Mouse (Mus musculus) heart, adult 2 months (tissue): ENCODE data around the gene Olfr1298. TPM values are rescaled to one million over a fixed set of nuclear protein-coding genes. Genes with fewer than 3 reads are reported as not detected.

Experiments
- DNase-seq, 2 experiments: peaks; one replicate each; pipeline ENCODE4 v3.0.0; 2021
- H3K27ac ChIP-seq: fragments of 200-600 bp; 2 replicates; pipeline ENCODE4 v1.8.1; 2022
- H3K27me3 ChIP-seq: fragments of 200-500 bp; 2 replicates; pipeline ENCODE4 v1.6.1; 2012; ENCODE audit warnings: mild to moderate bottlenecking, low read length, inconsistent platforms, mixed read lengths; ENCODE audit not compliant: control insufficient read depth, insufficient read depth
- H3K36me3 ChIP-seq: fragments of 200-500 bp; 2 replicates; pipeline ENCODE4 v1.6.1; 2012; ENCODE audit warnings: low read length, inconsistent platforms; ENCODE audit not compliant: control insufficient read depth, insufficient read depth
- H3K4me1 ChIP-seq: fragments of 200-500 bp; 2 replicates; pipeline ENCODE4 v1.6.1; 2011; ENCODE audit warnings: low read length; ENCODE audit not compliant: control insufficient read depth, insufficient read depth
- H3K4me3 ChIP-seq: fragments of 200-600 bp; 2 replicates; pipeline ENCODE4 v1.8.1; 2022
- H3K79me2 ChIP-seq: fragments of 200-500 bp; replicated peaks from 2 replicates; pipeline ENCODE4 v1.6.1; 2012; ENCODE audit warnings: mild to moderate bottlenecking, inconsistent platforms, low read length, moderate library complexity, mixed read lengths; ENCODE audit not compliant: control insufficient read depth, insufficient read depth
- H3K9ac ChIP-seq: fragments of 200-500 bp; 2 replicates; pipeline ENCODE4 v1.6.1; 2012; ENCODE audit warnings: low read depth, mild to moderate bottlenecking, control low read depth, inconsistent platforms, low read length, mixed read lengths
- CTCF ChIP-seq: fragments of 200-600 bp; IDR thresholded peaks from 2 replicates; pipeline ENCODE4 v1.8.1; 2022; ENCODE audit warnings: antibody characterized with exemption, mild to moderate bottlenecking, moderate library complexity
- EP300 ChIP-seq: fragments of 200-500 bp; IDR thresholded peaks from 2 replicates; pipeline ENCODE4 v1.6.1; 2011; ENCODE audit warnings: low read depth, low read length, control low read depth; ENCODE audit not compliant: insufficient read depth
- POLR2A ChIP-seq: fragments of 200-500 bp; IDR thresholded peaks from 2 replicates; pipeline ENCODE4 v1.6.1; 2011; ENCODE audit warnings: mild to moderate bottlenecking, low read depth, low read length, control low read depth; ENCODE audit not compliant: insufficient read depth
- WGBS: fragments of 180-500 bp; shearing (Covaris S2); methylation state at CpG from one replicate; pipeline ENCODE4 v1.1.7; 2018; 5-methylcytosine and 5-hydroxymethylcytosine counted together
- intact Hi-C: fragments of 180-260 bp; cut with DNase I; formaldehyde crosslinking; loops from one replicate; pipeline ENCODE4 v1.15.1; 2025
- long read RNA-seq: library from polyadenylated mRNA; stranded (forward); transcript quantifications from one replicate; pipeline ENCODE4 v2.0.0, GENCODE M21; 2021
- polyA plus RNA-seq: library from polyadenylated mRNA; depleted of rRNA; stranded (reverse); fragments of >200 nt; gene quantifications from 2 replicates; pipeline ENCODE4 v1.2.3, GENCODE M21; 2012; rRNA removed
- total RNA-seq, 2 experiments: library from RNA; stranded (reverse); gene quantifications; 2 replicates each; pipeline ENCODE4 v1.2.3; 2021

The Olfr1298 gene
- total RNA-seq, result not detected
- polyA plus RNA-seq, result not detected in 2 replicates
- long read RNA-seq, result 0 reads

- H3K27me3 ChIP-seq, result no peaks in the 10 kb centered on the region
- H3K9ac ChIP-seq, result no peak within 1 kb of the TSS
- no peaks in the 10 kb centered on the region for H3K36me3 ChIP-seq
- no peak within 1 kb of the TSS for H3K27ac ChIP-seq
- H3K4me3 ChIP-seq, result no peak within 1 kb of the TSS
- no peaks in the 10 kb centered on the region for H3K4me1 ChIP-seq
- WGBS, result 62% methylated on average over 1 of the region's 1 CpGs
- TF ChIP-seq EP300, result no peak
- no peak for TF ChIP-seq CTCF
- TF ChIP-seq POLR2A, result no peak
- H3K79me2 ChIP-seq, result no peaks in the 10 kb centered on the region
- DNase-seq, result no peak
- intact Hi-C loops, result no loop called here
Observed at GRCm38 (mm10) chr2:111649101-111649500, at the start of gene Olfr1298. Gene Olfr1298 (minus strand): TSS chr2:111649201.

- Histone ChIP-seq H3K79me2 (no peaks in the 10 kb centered on the region), H3K4me1 (no peaks in the 10 kb centered on the region)
- DNase-seq, result no peak
Observed at GRCm38 (mm10) chr2:111661119-111661518, 12.1 kb upstream of the Olfr1298 start, which contains the start of gene Olfr1299. Gene Olfr1299 (plus strand): TSS chr2:111661419.

GRCm38 (mm10) chr2:111626397-111626796, 22.6 kb downstream of the Olfr1298 start, which contains the start of gene Olfr1297:
Gene Olfr1297 (minus strand): TSS chr2:111626497.
- no peak for DNase-seq
- intact Hi-C loops, result no loop called here
- TF ChIP-seq POLR2A (no peak), EP300 (no peak), CTCF (no peak)
- Histone ChIP-seq H3K4me3 (no peak within 1 kb of the TSS), H3K79me2 (no peaks in the 10 kb centered on the region), H3K4me1 (no peaks in the 10 kb centered on the region), H3K36me3 (no peaks in the 10 kb centered on the region), H3K27me3 (no peaks in the 10 kb centered on the region), H3K27ac (no peak within 1 kb of the TSS), H3K9ac (no peak within 1 kb of the TSS)
- WGBS, result 44% methylated on average over 1 of the region's 1 CpGs

More at GRCm38 (mm10) chr2:111661119-111661518, 12.1 kb upstream of the Olfr1298 start, which contains the start of gene Olfr1299:
- Histone ChIP-seq H3K36me3 (no peaks in the 10 kb centered on the region), H3K4me3 (no peak within 1 kb of the TSS), H3K27ac (no peak within 1 kb of the TSS), H3K27me3 (no peaks in the 10 kb centered on the region), H3K9ac (no peak within 1 kb of the TSS)
- TF ChIP-seq CTCF, result no peak
- TF ChIP-seq EP300, result no peak
- no peak for TF ChIP-seq POLR2A
- intact Hi-C loops, result no loop called here
- WGBS, result 59% methylated on average over 4 of the region's 4 CpGs

Other genes starting within 250 kb of the Olfr1298 start
- gene Olfr1286, start 226.1 kb downstream of the Olfr1298 start, total RNA-seq, result not detected
- not detected in 2 replicates for gene Olfr1286, start 226.1 kb downstream of the Olfr1298 start, polyA plus RNA-seq
- gene Olfr1287, start 200.1 kb downstream of the Olfr1298 start, total RNA-seq, result not detected
- not detected in 2 replicates for gene Olfr1287, start 200.1 kb downstream of the Olfr1298 start, polyA plus RNA-seq
- gene Olfr1288, start 175.1 kb downstream of the Olfr1298 start, total RNA-seq, result not detected
- gene Olfr1288, start 175.1 kb downstream of the Olfr1298 start, polyA plus RNA-seq, result not detected in 2 replicates
- not detected for gene Olfr1289, start 168.4 kb downstream of the Olfr1298 start, total RNA-seq
- gene Olfr1289, start 168.4 kb downstream of the Olfr1298 start, polyA plus RNA-seq, result not detected in 2 replicates
- gene Olfr1290, start 155.4 kb downstream of the Olfr1298 start, total RNA-seq, result not detected
- not detected in 2 replicates for gene Olfr1290, start 155.4 kb downstream of the Olfr1298 start, polyA plus RNA-seq
- not detected for gene Olfr1291-ps1, start 152.0 kb downstream of the Olfr1298 start, total RNA-seq
- gene Olfr1291-ps1, start 152.0 kb downstream of the Olfr1298 start, polyA plus RNA-seq, result not detected in 2 replicates
- not detected for gene Olfr1293-ps, start 124.0 kb downstream of the Olfr1298 start, total RNA-seq
- gene Olfr1293-ps, start 124.0 kb downstream of the Olfr1298 start, polyA plus RNA-seq, result not detected in 2 replicates
- not detected for gene Olfr1294, start 108.9 kb downstream of the Olfr1298 start, total RNA-seq
- not detected in 2 replicates for gene Olfr1294, start 108.9 kb downstream of the Olfr1298 start, polyA plus RNA-seq
- not detected for gene Olfr1295, start 79.5 kb downstream of the Olfr1298 start, total RNA-seq
- gene Olfr1295, start 79.5 kb downstream of the Olfr1298 start, polyA plus RNA-seq, result not detected in 2 replicates
- gene Olfr1297, start 22.7 kb downstream of the Olfr1298 start, total RNA-seq, result not detected
- gene Olfr1297, start 22.7 kb downstream of the Olfr1298 start, polyA plus RNA-seq, result not detected in 2 replicates
- not detected for gene Olfr1299, start 12.2 kb upstream of the Olfr1298 start, total RNA-seq
- not detected in 2 replicates for gene Olfr1299, start 12.2 kb upstream of the Olfr1298 start, polyA plus RNA-seq
- gene Olfr1301, start 101.8 kb upstream of the Olfr1298 start, total RNA-seq, result not detected
- gene Olfr1301, start 101.8 kb upstream of the Olfr1298 start, polyA plus RNA-seq, result not detected in 2 replicates
- gene Olfr1302, start 128.2 kb upstream of the Olfr1298 start, total RNA-seq, result not detected
- gene Olfr1302, start 128.2 kb upstream of the Olfr1298 start, polyA plus RNA-seq, result not detected in 2 replicates
- gene Olfr1303, start 171.1 kb upstream of the Olfr1298 start, total RNA-seq, result not detected
- gene Olfr1303, start 171.1 kb upstream of the Olfr1298 start, polyA plus RNA-seq, result not detected in 2 replicates
- gene Olfr1305, start 227.9 kb upstream of the Olfr1298 start, total RNA-seq, result not detected
- not detected in 2 replicates for gene Olfr1305, start 227.9 kb upstream of the Olfr1298 start, polyA plus RNA-seq